Mouse (Mus musculus): ENCODE measurements around the gene Pola2.

- no peak for TF ChIP-seq CTCF (IDR thresholded peaks at IDR 0.05; ENCODE audit: control insufficient read depth, insufficient read depth, insufficient read length)
- no peak for TF ChIP-seq MYOG (IDR thresholded peaks at IDR 0.05; ENCODE audit: control insufficient read depth, extremely low read depth, insufficient read length)
These were observed 8.0 kb downstream of the Pola2 start for GRCm38 (mm10) chr19:5955704-5956670.
